Mouse (Mus musculus) E14TG2a.4 (cell line): ENCODE data around the gene Cers1.

Source experiments
- CTCF ChIP-seq: conservative IDR thresholded peaks from 2 replicates; pipeline ENCODE4 v1.5.1; 2014; ENCODE audit warnings: low read length
- NANOG ChIP-seq: IDR thresholded peaks from 2 replicates; pipeline ENCODE4 v1.6.1; 2014; ENCODE audit warnings: borderline replicate concordance, low read length, mixed read lengths

DNA sequence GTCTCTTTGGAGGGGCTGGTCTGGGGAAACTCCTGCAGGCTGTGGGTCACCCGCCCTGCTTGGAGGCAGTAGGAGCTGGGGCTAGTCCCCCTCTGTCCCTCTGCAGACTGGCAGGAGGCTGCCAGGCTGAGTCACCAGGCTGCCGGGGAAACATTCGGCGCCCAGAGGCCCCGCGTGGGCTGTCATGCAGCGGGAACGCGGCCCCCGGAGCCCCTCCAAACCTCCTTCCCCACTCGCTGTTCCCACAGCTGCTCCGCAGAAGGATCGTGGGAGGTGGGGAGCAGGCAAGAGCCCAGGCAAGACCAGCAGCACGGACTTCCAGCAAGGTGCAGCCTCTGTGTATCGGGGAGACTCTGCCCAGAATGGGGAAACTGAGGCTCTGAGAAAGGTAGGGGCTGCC lies 37.4 kb upstream of the Cers1 start:
- TF ChIP-seq CTCF (no peak), NANOG (no peak)
